Mouse (Mus musculus) kidney, adult 2 months (tissue): ENCODE measurements around the gene Gtf2a1l. TPM values are rescaled to one million over a fixed set of nuclear protein-coding genes. Genes with fewer than 3 reads are reported as not detected.

Experiments
- DNase-seq: peaks from one replicate; pipeline ENCODE4 v3.0.0; 2021
- H3K27ac ChIP-seq: fragments of 200-500 bp; 2 replicates; pipeline ENCODE4 v1.5.1; 2012; ENCODE audit warnings: low read depth, low read length, control low read depth, inconsistent platforms; ENCODE audit not compliant: insufficient read depth
- H3K27me3 ChIP-seq: fragments of 200-500 bp; replicated peaks from 2 replicates; pipeline ENCODE4 v1.6.1; 2012; ENCODE audit warnings: mild to moderate bottlenecking, moderate library complexity, low read length, inconsistent platforms; ENCODE audit not compliant: control insufficient read depth, insufficient read depth
- H3K36me3 ChIP-seq: fragments of 200-500 bp; 2 replicates; pipeline ENCODE4 v1.6.1; 2012; ENCODE audit warnings: mild to moderate bottlenecking, moderate library complexity, low read length, inconsistent platforms; ENCODE audit not compliant: control insufficient read depth, insufficient read depth
- H3K4me1 ChIP-seq: fragments of 200-500 bp; 2 replicates; pipeline ENCODE4 v1.6.1; 2011; ENCODE audit warnings: low read length; ENCODE audit not compliant: control insufficient read depth, insufficient read depth
- H3K4me3 ChIP-seq: fragments of 200-500 bp; 2 replicates; pipeline ENCODE4 v1.5.1; 2011; ENCODE audit warnings: mild to moderate bottlenecking, low read depth, low read length, control low read depth; ENCODE audit not compliant: insufficient read depth
- CTCF ChIP-seq: fragments of 200-500 bp; conservative IDR thresholded peaks from 2 replicates; pipeline ENCODE4 v1.5.1; 2011; ENCODE audit warnings: low read depth, mild to moderate bottlenecking, control low read depth, low read length, moderate library complexity, mixed read lengths; ENCODE audit not compliant: insufficient read depth, insufficient read length
- POLR2A ChIP-seq: fragments of 200-500 bp; IDR thresholded peaks from one replicate; pipeline ENCODE4 v1.6.1; 2011; ENCODE audit warnings: low read depth, low read length, control low read depth
- WGBS: fragments of 180-500 bp; shearing (Covaris S2); methylation state at CpG from one replicate; pipeline ENCODE4 v1.1.7; 2018; 5-methylcytosine and 5-hydroxymethylcytosine counted together
- polyA plus RNA-seq: library from polyadenylated mRNA; depleted of rRNA; stranded (reverse); fragments of >200 nt; gene quantifications from 2 replicates; pipeline ENCODE4 v1.2.3, GENCODE M21; 2012

The Gtf2a1l gene
- polyA plus RNA-seq, 1 experiment = 0.14 TPM

DNA sequence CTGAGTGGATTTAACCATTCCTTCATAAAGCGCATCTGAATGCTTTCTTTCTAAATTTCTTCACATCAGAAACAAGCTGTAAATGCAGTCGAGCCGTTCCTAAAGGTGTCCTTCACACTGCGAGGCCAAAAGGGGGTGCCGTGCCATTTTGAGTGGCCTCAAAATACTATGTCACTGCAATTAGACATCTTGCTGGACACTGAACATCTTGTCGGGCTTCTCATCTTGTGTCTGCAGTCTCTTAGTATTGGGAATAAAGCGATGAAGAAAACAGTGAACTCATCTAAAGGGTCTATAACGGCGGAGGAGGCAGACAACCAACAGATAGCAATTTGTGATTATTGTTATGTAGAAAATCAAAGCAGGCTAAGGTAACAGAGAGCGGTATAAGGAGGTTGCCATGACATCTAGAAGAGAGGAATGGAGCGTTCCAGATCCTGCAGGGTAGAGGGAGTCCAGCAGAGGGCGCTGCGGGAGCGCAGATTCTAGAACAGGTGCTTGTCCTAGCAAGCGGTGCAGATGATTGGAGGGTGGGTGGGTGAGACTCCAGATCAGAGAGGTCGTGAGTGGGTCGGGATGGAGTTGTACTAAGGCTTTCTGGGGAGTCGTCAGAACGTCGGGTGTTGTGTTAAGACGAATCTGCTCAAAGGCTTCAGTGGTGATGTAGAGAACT lies 15.6 kb upstream of the Gtf2a1l start:
- TF ChIP-seq POLR2A = no peak
- peak; percentile 87 for TF ChIP-seq CTCF
- H3K27me3 ChIP-seq = no peaks in the 10 kb centered on the region
- no peaks in the 10 kb centered on the region for H3K4me1 ChIP-seq
- DNase-seq = peak; percentile 71
- peaks cover 3% of the 10 kb centered on the region; the same call in 1 of the 2 replicates for H3K36me3 ChIP-seq
- 18% methylated on average over 21 of the region's 21 CpGs for WGBS
- H3K4me3 ChIP-seq = no peak overlapping the region
- no peak overlapping the region for H3K27ac ChIP-seq

- no peaks in the 10 kb centered on the region for H3K27me3 ChIP-seq
- H3K36me3 ChIP-seq = peaks cover 2% of the 10 kb centered on the region; the same call in 1 of the 2 replicates
- no peak for DNase-seq
- no peak overlapping the region for H3K4me3 ChIP-seq
- TF ChIP-seq CTCF (no peak), POLR2A (no peak)
- H3K4me1 ChIP-seq = no peaks in the 10 kb centered on the region
- H3K27ac ChIP-seq = no peak overlapping the region
- WGBS = 80% methylated on average over 4 of the region's 4 CpGs
These were observed 15.1 kb upstream of the Gtf2a1l start for GRCm38 (mm10) chr17:88653375-88653769.

DNA sequence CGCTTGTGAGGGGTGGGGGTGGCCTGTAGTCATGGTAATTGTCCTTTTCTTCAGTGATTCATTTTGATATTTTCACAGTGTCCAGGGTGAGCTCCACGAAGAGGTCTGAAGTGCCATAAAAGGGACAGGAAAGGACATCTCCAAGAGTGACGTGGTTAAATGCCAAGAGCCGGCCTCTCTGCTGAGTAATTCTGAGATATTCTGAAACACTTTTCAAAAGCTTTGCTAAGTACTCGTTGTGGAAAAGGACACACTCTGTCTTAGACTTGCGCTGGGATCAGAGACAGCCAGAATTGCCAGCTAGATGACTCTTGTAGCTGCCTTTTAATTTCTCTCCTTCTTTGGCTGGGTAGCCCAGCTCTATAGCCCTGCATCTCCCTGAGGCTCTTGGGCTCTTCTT lies 9.9 kb upstream of the Gtf2a1l start:
- no peak for DNase-seq
- Histone ChIP-seq H3K27ac (no peak overlapping the region), H3K4me3 (no peak overlapping the region), H3K27me3 (no peaks in the 10 kb centered on the region), H3K36me3 (no peaks in the 10 kb centered on the region), H3K4me1 (no peaks in the 10 kb centered on the region)
- no peak for TF ChIP-seq CTCF
- no peak for TF ChIP-seq POLR2A
- WGBS = 81% methylated on average over 6 of the region's 6 CpGs

DNA sequence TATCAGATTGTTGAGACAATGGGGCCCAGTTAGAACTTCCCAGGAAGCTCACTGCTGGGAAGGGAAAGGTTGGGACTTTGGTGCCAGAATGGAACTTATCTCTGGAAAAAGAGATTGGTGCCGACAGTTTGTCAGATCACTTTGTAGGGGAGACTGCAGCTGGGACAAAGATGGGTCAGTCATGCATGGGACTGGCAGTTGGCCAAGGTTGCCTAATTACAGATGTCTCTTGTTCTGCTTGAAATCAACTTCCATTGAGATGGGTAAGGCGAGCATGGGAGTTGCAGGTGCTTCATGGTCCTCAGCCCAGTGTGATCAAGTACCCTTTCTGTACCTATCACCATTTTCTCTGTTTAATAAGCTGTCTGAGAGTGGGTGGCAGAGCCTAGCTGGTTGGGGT lies 2.4 kb upstream of the Gtf2a1l start:
- TF ChIP-seq POLR2A (no peak), CTCF (no peak)
- DNase-seq = no peak
- 62% methylated on average over 2 of the region's 2 CpGs for WGBS

GRCm38 (mm10) chr17:88669921-88670320 lies 1.5 kb downstream of the Gtf2a1l start:
- Histone ChIP-seq H3K27ac (no peak overlapping the region), H3K4me1 (no peaks in the 10 kb centered on the region), H3K4me3 (no peak overlapping the region), H3K27me3 (no peaks in the 10 kb centered on the region; the same call in 1 of the 2 replicates), H3K36me3 (no peaks in the 10 kb centered on the region)
- WGBS = 81% methylated on average over 2 of the region's 2 CpGs
- DNase-seq = no peak
- no peak for TF ChIP-seq CTCF

More for the DNA sequence above, 2.4 kb upstream of the Gtf2a1l start:
- Histone ChIP-seq H3K27me3 (no peaks in the 10 kb centered on the region; the same call in 1 of the 2 replicates), H3K4me1 (no peaks in the 10 kb centered on the region), H3K36me3 (no peaks in the 10 kb centered on the region), H3K4me3 (no peak overlapping the region), H3K27ac (no peak overlapping the region)

DNA sequence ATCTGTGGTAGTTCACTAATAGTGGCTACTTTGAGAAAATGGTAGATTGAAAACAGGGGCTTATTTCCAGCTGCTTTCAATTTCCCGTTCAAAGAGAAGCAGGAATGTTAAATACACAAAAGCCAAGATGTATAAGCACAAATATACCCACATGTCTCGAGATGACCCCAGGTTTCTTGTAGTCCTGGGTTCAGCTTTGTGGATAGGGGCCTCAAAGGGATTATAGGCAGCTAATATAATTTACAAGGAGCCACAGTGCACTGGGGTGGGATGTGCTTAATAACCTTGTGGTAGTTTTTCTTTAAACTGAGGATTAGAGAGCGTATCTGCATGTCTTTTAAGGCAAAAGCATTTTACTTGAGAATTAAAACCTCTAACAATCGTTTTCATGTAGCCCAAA lies 2.3 kb downstream of the Gtf2a1l start:
- TF ChIP-seq POLR2A (no peak), CTCF (no peak)
- Histone ChIP-seq H3K4me3 (no peak overlapping the region), H3K36me3 (no peaks in the 10 kb centered on the region), H3K27ac (no peak overlapping the region), H3K4me1 (no peaks in the 10 kb centered on the region), H3K27me3 (no peaks in the 10 kb centered on the region; the same call in 1 of the 2 replicates)
- WGBS = 64% methylated on average over 4 of the region's 4 CpGs
- DNase-seq = no peak

DNA sequence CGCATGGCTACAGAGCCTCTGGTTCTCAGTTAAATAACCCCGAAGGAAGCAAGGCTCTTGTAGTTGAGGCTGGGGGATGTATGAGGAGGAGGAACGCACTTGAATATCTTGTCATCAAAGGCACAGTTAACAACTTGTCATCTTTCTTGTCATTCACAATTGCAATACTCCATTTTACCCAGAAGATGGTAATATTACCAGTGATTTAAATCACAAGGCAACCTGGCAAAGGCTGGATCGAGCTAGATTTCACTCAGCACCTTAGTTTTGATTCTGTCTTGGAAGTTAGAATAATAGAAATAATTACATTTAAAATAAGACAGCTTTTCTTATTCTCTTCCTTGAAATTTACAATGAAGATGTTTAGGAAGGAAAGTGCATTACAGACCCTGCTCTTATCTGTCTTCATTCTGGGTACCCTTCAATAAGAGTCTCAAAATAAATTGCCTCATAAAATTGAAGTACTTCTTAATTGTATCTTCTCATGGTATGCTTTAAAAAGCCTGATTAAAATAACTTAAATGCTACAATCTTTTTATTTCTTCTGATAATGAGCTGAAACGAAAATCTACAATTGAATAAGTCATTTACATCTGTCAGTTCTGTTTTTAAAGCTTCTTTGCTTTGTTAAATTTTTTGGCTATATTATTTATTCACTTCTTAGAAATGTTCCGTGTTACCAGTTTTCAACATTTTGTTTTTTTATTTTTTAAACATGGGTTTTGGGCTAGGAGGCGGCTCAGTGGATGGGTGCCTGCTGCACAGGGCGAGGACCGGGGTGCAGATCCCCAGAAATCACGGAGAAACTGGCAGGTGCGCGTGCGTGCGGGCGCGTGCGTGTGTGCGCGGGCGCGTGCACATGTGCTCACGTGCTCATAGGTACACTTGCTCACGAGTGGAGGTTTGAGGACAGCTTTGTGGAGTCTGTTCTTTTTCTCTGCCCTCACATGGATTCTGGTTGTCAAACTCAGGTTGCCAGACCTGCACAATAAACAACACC lies 7.2 kb downstream of the Gtf2a1l start:
- Histone ChIP-seq H3K4me1 (no peaks in the 10 kb centered on the region), H3K27me3 (no peaks in the 10 kb centered on the region), H3K36me3 (no peaks in the 10 kb centered on the region), H3K27ac (no peak overlapping the region), H3K4me3 (no peak overlapping the region)
- 90% methylated on average over 23 of the region's 23 CpGs for WGBS
- no peak for TF ChIP-seq POLR2A
- no peak for DNase-seq
